Mouse (Mus musculus) left cerebral cortex, postnatal 25 days (tissue): ENCODE results near the gene Syne1. TPM values are rescaled to one million over a fixed set of nuclear protein-coding genes. Genes with fewer than 3 reads are reported as not detected.

Experiments
- DNase-seq, 2 experiments: peaks; one replicate each; pipeline ENCODE4 v3.0.0; 2022; ENCODE audit warnings: low spot score in 2 of 2, mixed read lengths in 1 of 2
- intact Hi-C: fragments of 180-260 bp; cut with DNase I; formaldehyde crosslinking; loops from one replicate; pipeline ENCODE4 v1.15.1; 2025
- total RNA-seq, 2 experiments: library from RNA; stranded (reverse); gene quantifications; 2 replicates each; pipeline ENCODE4 v1.2.3; 2021

Gene Syne1
- total RNA-seq, 2 experiments from 2014 or later, result 383 to 392 TPM

DNA sequence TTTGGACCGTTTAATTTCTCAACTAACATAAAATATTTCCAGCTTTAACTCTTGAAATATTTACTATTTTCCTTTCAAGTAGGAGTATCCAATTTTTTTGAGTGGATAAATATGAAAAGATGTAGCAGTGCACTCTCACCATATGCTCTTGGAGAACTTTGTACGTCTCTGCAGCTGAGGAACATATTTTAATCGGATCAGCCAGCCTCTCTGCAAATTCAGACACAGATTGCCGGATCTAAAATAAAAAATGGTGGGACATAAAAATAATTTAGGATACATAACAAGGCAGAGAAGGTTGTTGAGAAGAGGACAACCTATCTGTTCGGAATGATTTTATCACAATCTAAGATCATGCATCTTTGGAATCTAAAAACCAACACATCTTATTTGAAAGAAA, 218.5 kb downstream of the Syne1 start:
- peak in 1 of 2 experiments; percentile 49 for DNase-seq
- intact Hi-C loops, result no loop called here

- DNase-seq, result no peak
- intact Hi-C loops, result no loop called here
Measured at GRCm38 (mm10) chr10:5326716-5327115, 224.6 kb downstream of the Syne1 start.

DNA sequence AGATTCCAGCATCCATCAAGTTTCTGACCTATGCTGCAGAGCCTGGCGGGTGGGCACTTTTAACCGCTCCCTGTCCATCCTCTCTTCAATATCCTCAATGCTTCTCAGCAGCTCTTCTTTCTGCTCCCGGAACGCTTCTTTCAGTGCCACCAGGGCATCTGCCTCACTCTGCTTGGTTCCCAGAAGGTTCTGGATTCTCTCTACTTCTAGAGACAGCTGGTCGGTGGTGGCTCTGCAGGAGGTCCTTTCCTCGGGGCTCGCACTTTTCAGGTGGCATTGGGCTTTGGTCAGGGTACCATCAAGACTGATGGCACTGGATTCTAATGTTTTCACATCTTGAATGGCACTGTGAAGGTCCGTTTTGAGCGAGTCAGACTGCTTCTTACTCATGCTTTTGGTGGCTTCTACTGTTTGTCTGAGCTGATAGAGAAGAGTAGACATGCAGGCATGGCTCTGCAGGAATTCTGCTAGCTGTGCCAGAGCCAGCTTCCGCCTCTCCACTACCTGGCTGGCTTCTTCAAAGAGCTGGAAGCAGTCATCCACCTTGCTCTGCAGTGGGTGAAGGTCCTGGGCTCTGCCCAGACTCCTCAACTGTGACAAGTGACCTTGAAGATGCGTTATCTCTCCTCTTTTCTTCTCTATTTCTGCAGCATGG, 227.4 kb downstream of the Syne1 start:
- intact Hi-C loops, result no loop called here
- DNase-seq, result no peak

DNA sequence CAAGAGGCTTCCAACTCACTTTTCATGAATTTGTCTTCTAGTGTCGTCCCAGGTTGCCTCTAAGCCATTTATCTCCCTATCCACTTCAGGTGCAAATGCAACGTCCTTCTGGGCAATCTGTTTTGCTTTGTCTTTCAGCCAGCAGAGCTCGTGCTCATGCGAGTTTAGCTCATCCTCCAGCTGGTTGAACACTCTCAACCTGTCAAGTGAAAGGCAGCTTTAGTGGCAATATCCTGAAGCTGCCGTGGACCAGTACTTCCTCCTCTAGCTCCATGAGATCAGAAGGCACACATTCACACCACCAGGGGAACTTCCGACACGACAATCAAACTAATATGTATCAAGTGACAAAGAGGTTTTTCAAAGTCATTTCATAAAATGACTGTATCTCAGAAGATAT, 228.7 kb downstream of the Syne1 start:
- intact Hi-C loops, result no loop called here

GRCm38 (mm10) chr10:5317602-5318001, 233.7 kb downstream of the Syne1 start:
- intact Hi-C loops, result loop anchor here (5.0 to 10.0 kb wide), 3 partner anchors 250 to 477 kb away; partner anchors contain the start of gene Vip
- DNase-seq, result peak; percentile 79 to 82

More for the DNA sequence above, 228.7 kb downstream of the Syne1 start:
- no peak for DNase-seq

- intact Hi-C loops, result loop anchor here (10.0 kb wide), 2 partner anchors 322 to 482 kb away; partner anchors contain the start of gene Vip
- no peak for DNase-seq
Measured at GRCm38 (mm10) chr10:5312437-5312836, 238.8 kb downstream of the Syne1 start.

- intact Hi-C loops, result loop anchor here (10.0 kb wide), 2 partner anchors 325 to 485 kb away; partner anchors contain the start of gene Vip
- peak in 1 of 2 experiments; percentile 22 for DNase-seq
Measured at GRCm38 (mm10) chr10:5309961-5310713, 241.1 kb downstream of the Syne1 start.

- intact Hi-C loops, result no loop called here
- DNase-seq, result no peak
Measured at GRCm38 (mm10) chr10:5309398-5309797, 241.9 kb downstream of the Syne1 start.

GRCm38 (mm10) chr10:5305555-5305954, 245.7 kb downstream of the Syne1 start:
- intact Hi-C loops, result no loop called here
- DNase-seq, result no peak

DNA sequence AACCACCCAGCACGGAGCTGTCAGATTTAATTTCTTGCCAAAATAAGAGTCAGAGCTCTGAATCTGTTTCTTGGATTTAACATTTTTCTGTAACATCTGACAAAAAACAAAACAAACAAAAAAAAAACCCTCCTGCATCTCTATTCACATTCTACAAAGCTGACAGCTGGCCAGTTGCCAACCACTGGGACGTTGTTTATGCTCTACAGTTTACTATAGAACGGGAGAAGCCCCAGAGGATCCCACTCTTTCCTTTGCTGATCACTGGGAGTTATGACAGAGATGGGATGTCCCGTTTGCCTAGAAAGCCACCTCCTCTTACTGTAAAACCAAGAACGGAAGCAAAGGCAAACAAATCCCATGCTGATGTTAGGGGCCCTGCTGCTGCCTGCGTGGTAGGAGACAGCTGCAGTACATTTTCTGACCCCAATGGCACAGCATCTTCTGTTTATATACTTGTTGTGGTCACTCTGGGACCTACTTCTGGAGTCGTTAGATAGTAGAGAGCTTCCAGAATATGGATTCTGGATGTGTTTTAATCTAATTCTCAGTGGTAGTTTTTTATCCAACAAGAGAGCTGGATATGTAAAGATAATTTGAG, 255.9 kb downstream of the Syne1 start:
- no peak for DNase-seq
- intact Hi-C loops, result no loop called here

- intact Hi-C loops, result no loop called here
- no peak for DNase-seq
Measured at GRCm38 (mm10) chr10:5289575-5289909, 261.7 kb downstream of the Syne1 start.

- DNase-seq, result peak; percentile 53 to 77
- intact Hi-C loops, result no loop called here
Measured at GRCm38 (mm10) chr10:5288716-5289574, 262.3 kb downstream of the Syne1 start.

DNA sequence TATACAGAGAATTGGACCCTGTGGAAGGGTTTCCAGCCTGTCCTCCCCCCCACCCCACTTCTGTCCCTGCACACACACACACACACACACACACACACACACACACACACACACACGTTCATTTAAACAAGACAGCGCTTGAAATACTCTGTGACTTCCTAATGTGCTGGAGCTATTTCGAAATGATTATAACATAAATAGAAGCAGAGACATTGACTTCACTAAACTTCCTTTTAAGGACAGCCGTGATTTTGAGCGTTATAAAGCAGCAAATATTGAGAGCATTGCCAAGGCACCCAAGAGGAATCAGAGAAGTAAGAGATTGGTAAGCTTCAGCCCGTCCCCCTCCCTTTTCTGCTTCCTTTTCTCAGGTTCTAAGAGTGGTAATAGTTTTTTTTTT, 263.0 kb downstream of the Syne1 start:
- intact Hi-C loops, result no loop called here
- DNase-seq, result no peak

DNA sequence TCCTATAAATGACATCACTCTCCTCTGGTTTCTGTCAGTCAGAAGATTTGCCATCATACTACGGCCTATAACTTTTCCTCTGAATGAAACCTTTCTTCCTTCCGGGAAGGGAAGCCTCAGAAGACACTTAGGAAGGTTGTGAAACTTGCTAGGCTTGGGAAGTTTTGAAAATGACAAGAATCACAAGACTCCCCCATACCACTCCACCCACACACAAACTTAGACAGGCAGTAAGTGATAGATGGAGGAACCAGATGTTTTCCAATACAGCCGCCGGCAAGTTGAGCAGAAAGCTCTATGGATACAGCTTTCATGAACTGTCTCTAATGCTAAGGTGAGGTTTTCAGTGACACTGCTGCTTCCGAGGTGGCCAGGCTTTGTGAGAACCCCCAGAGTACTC, 275.5 kb downstream of the Syne1 start:
- no peak for DNase-seq
- intact Hi-C loops, result no loop called here

- no peak for DNase-seq
- intact Hi-C loops, result no loop called here
Measured at GRCm38 (mm10) chr10:5270641-5271040, 280.6 kb downstream of the Syne1 start.

DNA sequence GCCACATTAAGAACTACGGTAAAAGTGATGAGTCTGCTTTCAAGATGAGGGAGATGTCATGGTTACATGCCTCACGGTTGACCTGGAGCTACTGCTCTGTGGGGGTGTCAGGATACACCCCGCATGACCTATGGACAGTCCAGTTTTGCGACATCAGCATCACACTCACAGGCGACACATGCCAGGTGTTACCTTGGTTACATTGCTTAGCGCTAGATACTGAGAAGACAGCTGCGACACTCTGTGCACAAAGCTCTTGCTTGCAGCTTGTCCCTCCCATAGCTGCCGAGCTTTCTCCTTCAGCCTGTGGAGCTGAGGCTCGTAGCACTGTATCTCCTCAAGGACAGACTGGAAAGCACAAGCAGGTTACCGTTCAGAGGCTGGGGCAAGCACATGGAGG, 286.9 kb downstream of the Syne1 start:
- peak; percentile 19 to 29 for DNase-seq
- intact Hi-C loops, result no loop called here

DNA sequence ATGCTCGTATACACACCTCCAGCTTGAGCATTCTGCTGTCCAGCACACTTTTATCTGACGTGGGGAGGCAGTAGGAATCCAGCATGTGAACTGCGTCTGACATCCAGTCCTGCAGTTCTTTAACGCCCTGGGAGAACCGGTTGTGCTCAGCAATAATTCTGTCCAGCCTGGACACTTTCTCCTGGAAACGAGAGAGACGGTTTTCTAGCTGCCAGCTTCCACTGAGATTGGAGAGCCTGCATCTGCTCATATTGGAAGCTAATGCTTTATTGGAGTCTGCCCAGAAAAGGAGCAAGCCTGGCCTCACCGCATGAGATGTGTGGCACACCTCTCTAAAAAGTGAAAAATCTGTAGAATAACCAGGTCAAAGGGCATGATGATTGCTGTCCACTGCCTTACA, 288.6 kb downstream of the Syne1 start:
- DNase-seq, result no peak
- intact Hi-C loops, result no loop called here

- DNase-seq, result no peak
- intact Hi-C loops, result no loop called here
Measured at GRCm38 (mm10) chr10:5256686-5257085, 294.6 kb downstream of the Syne1 start.

- intact Hi-C loops, result no loop called here
Measured at GRCm38 (mm10) chr10:5253752-5254151, 297.5 kb downstream of the Syne1 start.

GRCm38 (mm10) chr10:5250702-5251101, 300.6 kb downstream of the Syne1 start:
- DNase-seq, result no peak
- intact Hi-C loops, result no loop called here

More at GRCm38 (mm10) chr10:5253752-5254151, 297.5 kb downstream of the Syne1 start:
- no peak for DNase-seq
